Mouse (Mus musculus) embryonic stem cell, embryonic (primary cell): ENCODE results near the gene Kif26b.

Experiments used
- CTCF ChIA-PET, 4 experiments: fragments of 300-600 bp in 2 of 4; fragments of 350-600 bp in 2 of 4; sonication (Branson Sonifier 250); formaldehyde crosslinking; loops; one replicate each; lab custom pipeline; 2022; ENCODE audit warnings: inconsistent platforms in 2 of 4; lab: Charles Lee
- POLR2A ChIA-PET, 4 experiments: fragments of 300-600 bp in 2 of 4; fragments of 350-600 bp in 2 of 4; sonication (Branson Sonifier 250); formaldehyde crosslinking; loops; one replicate each; lab custom pipeline; 2022; ENCODE audit warnings: antibody characterized with exemption in 4 of 4, inconsistent platforms in 1 of 4; lab: Charles Lee

Kif26b gene

DNA sequence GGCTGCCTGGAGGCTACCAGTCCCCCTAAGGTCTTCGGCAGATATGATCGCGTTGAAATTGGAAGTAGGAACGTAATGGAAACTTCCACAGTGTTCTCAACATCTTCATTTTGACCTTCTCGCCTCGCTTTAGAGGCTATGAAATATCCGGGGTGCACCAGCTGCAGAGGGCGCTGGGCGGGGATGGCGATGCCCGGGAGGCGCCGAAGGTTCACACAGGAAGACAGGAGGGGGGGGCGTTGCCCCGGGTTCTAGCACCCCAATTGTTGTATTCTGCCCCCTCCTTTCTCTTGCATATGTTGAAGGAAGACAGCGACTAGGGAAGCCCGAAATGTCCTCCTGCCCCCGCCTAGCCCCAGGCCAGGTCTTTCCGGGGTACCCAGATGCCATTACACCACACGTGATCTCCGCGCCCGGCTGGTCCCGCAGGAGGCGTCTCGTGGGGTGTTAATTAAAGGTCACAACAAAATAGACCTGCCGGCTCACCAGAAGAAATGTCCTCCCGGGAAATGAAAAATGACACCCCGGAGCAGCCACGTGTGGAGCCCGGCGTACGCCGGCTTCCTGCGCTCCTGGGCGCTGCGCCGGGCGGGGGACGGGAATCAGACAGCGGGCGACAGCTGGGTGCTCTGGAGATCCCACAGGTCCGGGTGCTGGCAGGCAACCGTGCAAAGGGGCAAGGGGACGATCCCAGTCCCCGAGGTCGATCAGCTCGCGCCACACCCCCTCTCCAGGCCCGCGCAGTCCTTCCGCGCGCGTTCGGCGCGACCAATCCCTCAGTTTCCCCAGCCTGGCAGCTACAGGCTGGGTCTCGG lies 1.2 kb upstream of the Kif26b start:
- ChIA-PET CTCF (interaction anchor here (0.5 to 1.9 kb wide), 17 partner anchors 16 to 1155 kb away, joined by 3 to 5 read pairs (median 3); no protein-coding TSS in a partner anchor), POLR2A (interaction anchor here in 3 of 4 experiments (0.6 to 2.4 kb wide), 17 partner anchors 17 to 1464 kb away, joined by 3 to 11 read pairs (median 3); no protein-coding TSS in a partner anchor)

DNA sequence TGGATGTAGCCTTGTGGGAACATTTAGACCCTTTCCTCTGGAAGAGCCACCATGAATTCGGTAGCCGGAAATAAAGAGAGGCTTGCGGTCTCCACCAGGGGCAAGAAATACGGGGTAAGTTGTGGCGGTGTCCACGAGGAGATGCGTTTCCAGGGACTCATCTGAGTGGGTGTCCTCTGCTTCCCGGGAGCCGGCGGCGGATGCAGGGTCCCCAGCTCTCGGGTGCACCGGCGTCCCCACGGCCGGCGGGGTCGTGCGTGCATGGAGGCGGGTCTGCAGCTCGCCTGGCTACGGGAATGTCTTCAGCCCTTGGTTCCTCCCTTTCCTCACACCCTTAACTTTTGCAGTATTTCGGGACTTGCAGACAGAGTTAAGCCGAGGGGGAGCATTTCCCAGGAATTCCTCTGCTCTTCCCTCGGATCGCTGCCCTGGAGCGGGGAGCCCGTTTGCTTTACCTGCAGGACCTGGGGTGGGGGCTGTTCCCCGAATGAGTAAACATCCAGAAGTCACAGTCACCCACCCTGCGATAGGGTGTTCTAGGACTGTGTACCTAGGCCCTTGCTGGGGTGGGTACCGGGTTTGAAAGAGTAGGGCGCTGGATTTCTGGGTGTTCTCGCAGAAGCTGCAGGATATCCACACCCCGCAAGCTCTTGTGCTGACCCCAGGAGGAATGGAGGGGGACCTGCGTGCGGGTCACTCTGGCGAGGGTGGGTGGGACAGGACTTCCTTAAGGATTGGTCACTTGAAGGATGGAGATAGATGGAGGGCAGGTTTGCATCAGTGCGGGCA lies 781 bp downstream of the Kif26b start:
- ChIA-PET POLR2A (interaction anchor here (0.5 to 2.4 kb wide), 20 partner anchors 13 to 987 kb away, joined by 3 to 11 read pairs (median 3); partner anchors contain the start of gene Efcab2 (in 1 of the 4)), CTCF (interaction anchor here (0.6 to 2.0 kb wide), 27 partner anchors 12 to 1094 kb away, joined by 3 to 12 read pairs (median 4); no protein-coding TSS in a partner anchor)

DNA sequence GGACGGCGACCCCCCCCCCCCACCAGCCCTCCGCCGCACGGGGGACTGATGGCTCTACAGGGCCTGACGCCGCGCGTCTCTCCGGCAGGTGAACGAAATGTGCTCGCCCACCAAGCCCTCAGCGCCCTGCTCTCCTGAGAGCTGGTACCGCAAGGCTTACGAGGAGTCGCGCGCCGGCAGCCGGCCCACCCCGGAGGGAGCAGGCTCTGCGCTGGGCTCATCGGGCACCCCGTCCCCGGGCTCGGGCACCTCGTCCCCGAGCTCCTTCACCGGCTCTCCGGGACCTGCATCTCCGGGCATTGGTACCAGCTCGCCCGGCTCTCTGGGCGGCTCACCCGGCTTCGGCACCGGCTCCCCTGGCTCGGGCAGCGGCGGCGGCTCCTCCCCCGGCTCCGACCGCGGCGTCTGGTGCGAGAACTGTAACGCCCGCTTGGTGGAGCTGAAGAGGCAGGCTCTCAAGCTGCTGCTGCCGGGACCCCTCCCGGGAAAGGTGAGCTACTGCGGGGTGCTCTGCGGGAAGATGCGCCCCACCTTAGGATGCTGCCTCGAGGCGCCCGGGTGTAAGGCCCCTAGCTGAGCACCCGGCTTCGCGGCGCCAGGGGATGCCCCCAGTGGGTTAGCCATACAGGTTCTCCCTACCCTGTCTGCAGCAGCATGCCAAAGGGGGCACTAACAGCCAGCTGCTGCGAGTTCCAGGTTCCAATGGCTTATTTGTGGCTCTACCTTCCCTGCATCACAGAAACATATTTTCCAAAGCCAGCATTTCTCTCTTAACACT lies 1.6 kb downstream of the Kif26b start:
- POLR2A ChIA-PET, result interaction anchor here (0.5 to 1.3 kb wide), 22 partner anchors 12 to 987 kb away, joined by 3 to 11 read pairs (median 3); no protein-coding TSS in a partner anchor
- CTCF ChIA-PET, result interaction anchor here (0.5 to 2.0 kb wide), 39 partner anchors 10 to 1093 kb away, joined by 3 to 12 read pairs (median 3); no protein-coding TSS in a partner anchor

- CTCF ChIA-PET, result interaction anchor here in 1 of 4 experiments (1.0 kb wide), 1 partner anchor 9 kb away, joined by 3 read pairs; no protein-coding TSS in a partner anchor
These were observed 11.3 kb downstream of the Kif26b start for GRCm38 (mm10) chr1:178540247-178540646.

GRCm38 (mm10) chr1:178542415-178542814 lies 13.5 kb downstream of the Kif26b start:
- POLR2A ChIA-PET, result interaction anchor here in 2 of 4 experiments (0.9 to 1.0 kb wide), 2 partner anchors 12 kb away, joined by 3 read pairs; no protein-coding TSS in a partner anchor
- CTCF ChIA-PET, result interaction anchor here in 1 of 4 experiments (1.4 kb wide), 1 partner anchor 12 kb away, joined by 3 read pairs; no protein-coding TSS in a partner anchor

More at GRCm38 (mm10) chr1:178540247-178540646, 11.3 kb downstream of the Kif26b start:
- POLR2A ChIA-PET, result interaction anchor here in 1 of 4 experiments (0.6 to 1.6 kb wide), 3 partner anchors 8 to 78 kb away, joined by 3 to 5 read pairs (median 4); no protein-coding TSS in a partner anchor

- POLR2A ChIA-PET, result interaction anchor here in 2 of 4 experiments (0.9 to 2.5 kb wide), 4 partner anchors 10 to 14 kb away, joined by 3 to 11 read pairs (median 6); partner anchors contain the start of gene Kif26b (in 1 of the 2)
- CTCF ChIA-PET, result interaction anchor here in 2 of 4 experiments (0.9 to 1.4 kb wide), 3 partner anchors 12 to 16 kb away, joined by 3 read pairs; no protein-coding TSS in a partner anchor
These were observed 14.3 kb downstream of the Kif26b start for GRCm38 (mm10) chr1:178542990-178543944.

DNA sequence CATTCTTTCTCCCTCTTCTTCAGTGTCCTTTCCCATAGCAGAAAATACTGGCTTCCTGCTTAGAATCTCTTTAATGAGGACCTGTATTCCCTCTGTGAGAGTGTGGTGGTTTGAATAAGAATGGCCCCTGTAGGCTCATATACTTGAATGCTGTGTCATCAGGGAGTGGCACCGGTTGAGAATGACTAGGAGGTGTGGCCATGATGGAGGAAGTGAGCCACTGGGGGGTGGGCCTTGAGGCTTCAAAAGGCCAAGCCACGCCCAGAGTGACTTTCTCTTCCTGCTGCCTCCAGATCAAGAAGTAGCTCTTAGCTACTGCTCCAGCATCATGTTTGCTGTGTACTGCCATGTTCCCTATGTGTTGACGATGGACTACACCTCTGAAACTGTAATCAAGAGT lies 15.7 kb downstream of the Kif26b start:
- POLR2A ChIA-PET, result interaction anchor here (0.6 to 2.5 kb wide), 12 partner anchors 8 to 939 kb away, joined by 3 to 11 read pairs (median 5); partner anchors contain the start of gene Kif26b (in 1 of the 4)
- CTCF ChIA-PET, result interaction anchor here in 3 of 4 experiments (0.6 to 1.4 kb wide), 4 partner anchors 14 to 17 kb away, joined by 3 to 7 read pairs (median 3); no protein-coding TSS in a partner anchor

GRCm38 (mm10) chr1:178549576-178549975 lies 20.7 kb downstream of the Kif26b start:
- ChIA-PET POLR2A (interaction anchor here in 1 of 4 experiments (0.6 kb wide), 1 partner anchor 24 kb away, joined by 4 read pairs; no protein-coding TSS in a partner anchor), CTCF (interaction anchor here in 1 of 4 experiments (0.6 kb wide), 1 partner anchor 576 kb away, joined by 3 read pairs; no protein-coding TSS in a partner anchor)

DNA sequence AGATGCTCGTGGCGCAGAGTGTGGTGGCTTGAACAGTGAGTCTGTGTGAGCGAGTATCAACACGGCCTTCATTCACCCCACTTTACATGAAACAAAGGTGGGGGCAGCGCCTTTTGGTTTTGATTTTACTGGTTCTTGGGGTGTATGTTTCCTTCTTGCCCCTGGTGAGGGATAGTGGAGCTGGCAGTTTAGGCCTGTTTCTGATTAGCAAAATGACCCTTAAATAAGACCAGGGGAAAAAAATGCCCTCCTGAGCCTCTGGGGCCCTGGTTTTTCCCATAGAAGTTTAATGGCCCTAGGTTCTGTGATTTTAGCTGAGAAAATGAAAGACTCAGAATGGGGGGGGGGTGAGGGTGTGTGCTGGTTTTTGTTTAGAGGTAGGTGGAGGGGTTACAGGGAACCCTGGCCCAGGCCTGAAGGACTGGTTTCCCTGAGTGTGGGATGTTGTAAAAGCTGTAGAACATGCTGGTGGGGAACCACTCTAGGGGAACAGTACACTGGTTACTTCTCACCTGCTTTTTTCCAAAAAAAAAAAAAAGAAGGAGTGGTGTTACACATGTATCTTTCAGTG lies 21.6 kb downstream of the Kif26b start:
- POLR2A ChIA-PET, result interaction anchor here in 2 of 4 experiments (0.6 to 1.4 kb wide), 3 partner anchors 23 to 529 kb away, joined by 3 read pairs; no protein-coding TSS in a partner anchor
- CTCF ChIA-PET, result interaction anchor here in 1 of 4 experiments (0.6 kb wide), 1 partner anchor 40 kb away, joined by 3 read pairs; no protein-coding TSS in a partner anchor

GRCm38 (mm10) chr1:178552278-178552897 lies 23.5 kb downstream of the Kif26b start:
- ChIA-PET CTCF (interaction anchor here in 3 of 4 experiments (0.6 to 1.2 kb wide), 3 partner anchors 22 to 194 kb away, joined by 4 to 6 read pairs (median 5); no protein-coding TSS in a partner anchor), POLR2A (interaction anchor here (0.6 to 2.1 kb wide), 9 partner anchors 8 to 726 kb away, joined by 3 to 9 read pairs (median 3); no protein-coding TSS in a partner anchor)

DNA sequence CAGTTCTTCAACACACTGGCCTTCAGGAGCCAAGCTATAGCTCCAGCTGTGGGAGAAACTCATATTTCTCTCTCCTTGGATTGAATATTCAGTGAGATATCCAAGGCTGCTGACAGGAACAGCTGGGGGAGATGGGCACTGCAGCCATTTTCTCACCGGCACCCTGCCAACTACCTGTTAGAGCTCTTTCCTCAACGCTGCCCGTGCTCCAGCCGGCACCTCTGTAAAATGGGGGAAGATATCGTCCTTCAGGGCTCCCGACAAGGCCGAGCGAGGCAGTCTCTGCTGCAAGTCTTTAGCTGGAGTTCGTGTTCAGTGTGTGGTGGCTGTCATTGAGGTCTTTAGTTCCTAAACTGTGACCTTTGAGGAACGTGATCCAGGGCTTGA lies 24.0 kb downstream of the Kif26b start:
- POLR2A ChIA-PET, result interaction anchor here (0.6 to 2.1 kb wide), 8 partner anchors 9 to 727 kb away, joined by 3 to 9 read pairs (median 3); no protein-coding TSS in a partner anchor
- CTCF ChIA-PET, result interaction anchor here in 3 of 4 experiments (0.6 to 1.2 kb wide), 3 partner anchors 22 to 193 kb away, joined by 4 to 6 read pairs (median 5); no protein-coding TSS in a partner anchor

DNA sequence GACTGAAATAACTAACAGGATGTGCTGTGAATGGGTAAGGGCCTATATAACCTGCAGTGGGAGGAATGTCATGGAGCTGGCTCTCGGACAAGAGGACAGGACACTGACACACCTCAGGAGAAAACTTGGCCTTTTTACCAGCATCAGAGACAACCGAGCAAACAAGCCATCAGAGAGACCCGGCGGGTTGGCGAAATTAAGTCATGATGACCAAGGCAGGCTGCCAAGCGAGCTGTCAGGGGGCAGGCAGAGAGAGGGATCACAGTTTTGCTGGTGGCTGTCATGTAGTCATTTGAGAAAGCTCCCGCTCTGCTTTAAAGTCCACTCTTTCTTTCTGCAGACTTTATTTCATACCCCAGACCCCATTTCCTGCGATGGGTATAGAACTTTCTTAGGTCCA lies 27.3 kb downstream of the Kif26b start:
- POLR2A ChIA-PET, result no interaction called here
- CTCF ChIA-PET, result no interaction called here

- CTCF ChIA-PET, result no interaction called here
- POLR2A ChIA-PET, result no interaction called here
These were observed 31.1 kb downstream of the Kif26b start for GRCm38 (mm10) chr1:178560043-178560442.

GRCm38 (mm10) chr1:178563834-178564233 lies 34.9 kb downstream of the Kif26b start:
- CTCF ChIA-PET, result no interaction called here

GRCm38 (mm10) chr1:178564800-178565199 lies 35.9 kb downstream of the Kif26b start:
- ChIA-PET CTCF (no interaction called here), POLR2A (no interaction called here)

More at GRCm38 (mm10) chr1:178563834-178564233, 34.9 kb downstream of the Kif26b start:
- POLR2A ChIA-PET, result no interaction called here
